Mouse (Mus musculus): ENCODE measurements around the gene Pex3. TPM values are rescaled to one million over a fixed set of nuclear protein-coding genes. Genes with fewer than 3 reads are reported as not detected.
A peak's percentile ranks its signal among the peaks of the same experiment; 100 is the strongest.

Pex3 gene
- polyA plus RNA-seq, 1 experiment from 2014 or later, result 28.3 TPM

DNA sequence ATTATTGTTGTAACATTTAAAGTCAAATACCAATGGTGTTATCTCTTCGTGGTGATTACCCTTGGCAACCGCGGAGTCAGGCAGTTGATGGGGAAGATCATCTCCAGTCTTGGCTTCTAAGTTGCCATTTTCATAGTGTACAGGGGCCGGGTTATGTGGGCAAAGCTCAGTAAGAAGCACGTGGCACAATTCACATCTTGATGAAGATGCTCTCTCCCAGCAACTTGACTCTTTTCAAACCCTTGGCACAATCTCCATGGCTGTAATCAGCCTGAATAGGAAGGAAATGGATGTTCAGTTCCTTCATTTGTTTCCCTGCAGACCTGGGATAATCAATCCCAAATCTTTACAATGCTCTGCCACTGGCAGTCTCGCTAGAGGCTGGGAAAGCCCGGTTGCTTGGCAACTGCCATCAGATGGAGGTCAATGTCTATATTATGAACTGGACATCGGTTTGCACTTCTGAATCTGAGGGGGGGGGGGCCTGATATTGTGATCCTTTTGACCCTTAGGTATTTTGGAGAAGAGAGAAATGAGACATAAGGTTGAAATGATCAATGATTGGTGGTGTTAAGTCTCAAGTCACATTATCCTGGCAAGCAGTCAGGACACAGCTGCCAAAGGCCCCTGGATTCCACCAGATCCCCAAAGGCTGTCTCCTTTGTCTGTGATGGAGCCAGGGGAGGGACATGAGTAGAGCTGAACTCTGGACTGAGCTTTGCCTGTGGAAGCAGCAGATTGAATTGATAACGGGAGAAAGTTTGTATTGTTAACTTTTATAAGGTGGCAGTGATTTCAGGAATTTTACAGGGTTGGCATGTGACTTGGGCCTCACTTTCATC lies 18.0 kb upstream of the Pex3 start:
- H3K4me2 ChIP-seq, result no peak overlapping the region
- no peak overlapping the region for H3K4me3 ChIP-seq
- H3K36me3 ChIP-seq, result no peaks in the 10 kb centered on the region
- no peaks in the 10 kb centered on the region for H3K9me3 ChIP-seq
- peaks cover 21% of the 10 kb centered on the region for H3K27me3 ChIP-seq
- no peak overlapping the region for H3K27ac ChIP-seq
- no peak overlapping the region for H3K9ac ChIP-seq
- H3K4me1 ChIP-seq, result peaks cover 15% of the 10 kb centered on the region
- no peak for ATAC-seq (ENCODE audit: insufficient number of reproducible peaks, insufficient read depth, low FRiP score, low TSS enrichment, low read depth)
- WGBS, result 71% methylated on average over 9 of the region's 9 CpGs

DNA sequence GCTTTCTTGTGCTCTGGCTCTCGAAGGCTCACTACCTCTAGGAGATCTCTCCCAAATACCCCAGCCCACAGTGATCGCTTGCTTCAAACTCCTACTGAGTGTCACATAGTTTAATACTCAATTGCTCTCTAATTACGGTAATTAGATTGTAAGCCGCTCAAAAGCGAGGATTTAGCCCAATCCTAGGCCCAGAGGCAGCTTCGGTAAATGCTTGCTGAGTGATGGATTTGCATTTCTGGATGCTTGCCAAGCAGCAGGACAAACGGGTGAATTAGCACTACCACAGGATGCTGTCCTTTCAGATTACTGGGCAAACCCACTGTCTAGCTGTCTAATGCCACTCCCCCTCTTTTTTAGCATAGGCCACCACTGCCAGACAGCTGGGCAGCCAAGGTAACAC lies 16.9 kb upstream of the Pex3 start:
- Histone ChIP-seq H3K4me3 (no peak overlapping the region), H3K9ac (no peak overlapping the region), H3K4me1 (peaks cover 15% of the 10 kb centered on the region), H3K27me3 (peaks cover 26% of the 10 kb centered on the region), H3K9me3 (no peaks in the 10 kb centered on the region), H3K27ac (no peak overlapping the region), H3K36me3 (no peaks in the 10 kb centered on the region), H3K4me2 (no peak overlapping the region)
- ATAC-seq (ENCODE audit: insufficient number of reproducible peaks, insufficient read depth, low FRiP score, low TSS enrichment, low read depth), result no peak
- WGBS, result 33% methylated on average over 7 of the region's 7 CpGs

DNA sequence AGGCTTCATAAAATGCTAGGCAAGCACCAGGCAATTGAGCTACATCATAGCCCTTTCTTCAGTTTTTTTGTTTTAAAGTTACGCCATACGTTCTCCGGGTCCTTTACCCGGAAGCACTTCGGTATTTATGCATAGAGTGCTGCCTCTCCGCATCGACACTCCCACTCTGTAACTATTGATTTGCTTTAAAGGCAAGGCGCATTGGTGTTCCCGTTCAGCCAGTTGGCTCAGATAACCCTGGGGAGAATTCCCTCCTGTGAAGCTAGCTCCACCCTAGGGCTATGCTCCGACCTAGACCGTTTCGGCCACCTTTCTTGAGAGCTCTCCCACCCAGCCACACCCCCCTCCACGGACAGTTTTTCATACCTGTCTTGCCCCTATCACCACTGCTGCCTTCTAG lies 13.5 kb upstream of the Pex3 start:
- 49% methylated on average over 13 of the region's 13 CpGs for WGBS
- peaks cover 20% of the 10 kb centered on the region for H3K36me3 ChIP-seq
- H3K9me3 ChIP-seq, result no peaks in the 10 kb centered on the region
- H3K4me1 ChIP-seq, result peaks cover 15% of the 10 kb centered on the region
- H3K9ac ChIP-seq, result no peak overlapping the region
- H3K4me2 ChIP-seq, result no peak overlapping the region
- H3K4me3 ChIP-seq, result no peak overlapping the region
- no peak overlapping the region for H3K27ac ChIP-seq
- no peak for ATAC-seq (ENCODE audit: insufficient number of reproducible peaks, insufficient read depth, low FRiP score, low TSS enrichment, low read depth)
- H3K27me3 ChIP-seq, result peaks cover 30% of the 10 kb centered on the region

DNA sequence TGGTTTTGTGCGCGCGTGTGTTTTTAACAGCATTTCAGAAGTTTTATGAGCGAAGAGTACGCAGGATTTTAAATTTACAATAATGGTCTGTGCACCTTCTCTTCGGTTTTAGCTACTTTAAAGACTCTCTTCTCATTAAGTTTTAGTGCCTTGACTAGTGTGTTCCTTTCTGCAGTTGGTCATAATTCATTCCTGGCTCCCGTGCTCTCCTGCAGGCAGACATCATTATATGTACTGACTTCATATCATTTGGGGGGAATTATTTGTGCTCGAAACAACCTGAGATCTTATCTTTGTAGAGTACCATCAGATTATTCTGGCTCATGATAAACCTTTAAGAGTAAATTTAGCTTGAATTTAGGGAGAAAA lies 12.1 kb upstream of the Pex3 start:
- peak overlapping the region; percentile 56 for H3K4me2 ChIP-seq
- no peak overlapping the region for H3K27ac ChIP-seq
- H3K4me1 ChIP-seq, result peaks cover 10% of the 10 kb centered on the region
- H3K9ac ChIP-seq, result no peak overlapping the region
- H3K36me3 ChIP-seq, result peaks cover 20% of the 10 kb centered on the region
- H3K9me3 ChIP-seq, result no peaks in the 10 kb centered on the region
- peaks cover 30% of the 10 kb centered on the region for H3K27me3 ChIP-seq
- WGBS, result 17% methylated on average over 8 of the region's 8 CpGs
- peak overlapping the region; percentile 22; the same call in 1 of the 2 replicates for H3K4me3 ChIP-seq
- ATAC-seq (ENCODE audit: insufficient number of reproducible peaks, insufficient read depth, low FRiP score, low TSS enrichment, low read depth), result no peak

DNA sequence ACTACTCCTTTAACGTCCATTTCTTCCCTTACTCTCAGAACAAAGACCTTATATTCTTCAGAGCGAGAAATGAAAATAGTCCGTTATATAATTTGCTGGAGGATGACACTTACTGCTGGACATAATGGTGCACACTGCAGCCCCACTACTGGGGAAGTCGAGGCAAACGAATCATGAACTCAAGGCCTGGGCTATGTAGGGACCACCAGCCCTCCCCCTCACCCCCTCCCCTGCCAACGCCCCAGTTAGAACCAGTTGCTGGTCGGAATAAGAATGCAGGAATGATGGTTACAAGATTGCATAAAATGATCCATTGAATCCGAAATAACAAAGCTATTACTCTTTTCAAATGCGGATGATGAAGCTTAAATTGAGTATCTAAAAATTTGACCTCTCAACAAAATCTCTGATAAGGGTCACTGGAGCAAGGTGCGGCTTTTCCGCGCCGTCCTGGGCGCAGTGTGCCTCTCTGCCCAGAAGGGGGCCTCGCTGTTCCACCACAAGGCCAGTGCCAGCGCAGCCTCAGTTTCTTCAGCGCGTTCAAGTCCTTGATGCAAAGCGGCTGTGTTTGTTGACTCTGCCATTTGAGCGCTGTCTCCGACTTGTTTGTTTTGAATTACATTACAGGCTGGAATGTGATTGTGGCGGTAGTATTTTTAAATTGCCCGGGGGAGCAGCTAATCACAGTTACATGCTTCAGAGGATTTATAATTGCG lies 11.6 kb upstream of the Pex3 start:
- Histone ChIP-seq H3K4me2 (peak overlapping the region; percentile 56), H3K4me1 (peaks cover 5% of the 10 kb centered on the region; the same call in 1 of the 2 replicates), H3K9ac (no peak overlapping the region), H3K36me3 (peaks cover 20% of the 10 kb centered on the region), H3K4me3 (peak overlapping the region; percentile 22; the same call in 1 of the 2 replicates), H3K27ac (no peak overlapping the region), H3K27me3 (peaks cover 25% of the 10 kb centered on the region), H3K9me3 (no peaks in the 10 kb centered on the region)
- WGBS, result 24% methylated on average over 24 of the region's 24 CpGs
- no peak for ATAC-seq (ENCODE audit: insufficient number of reproducible peaks, insufficient read depth, low FRiP score, low TSS enrichment, low read depth)

DNA sequence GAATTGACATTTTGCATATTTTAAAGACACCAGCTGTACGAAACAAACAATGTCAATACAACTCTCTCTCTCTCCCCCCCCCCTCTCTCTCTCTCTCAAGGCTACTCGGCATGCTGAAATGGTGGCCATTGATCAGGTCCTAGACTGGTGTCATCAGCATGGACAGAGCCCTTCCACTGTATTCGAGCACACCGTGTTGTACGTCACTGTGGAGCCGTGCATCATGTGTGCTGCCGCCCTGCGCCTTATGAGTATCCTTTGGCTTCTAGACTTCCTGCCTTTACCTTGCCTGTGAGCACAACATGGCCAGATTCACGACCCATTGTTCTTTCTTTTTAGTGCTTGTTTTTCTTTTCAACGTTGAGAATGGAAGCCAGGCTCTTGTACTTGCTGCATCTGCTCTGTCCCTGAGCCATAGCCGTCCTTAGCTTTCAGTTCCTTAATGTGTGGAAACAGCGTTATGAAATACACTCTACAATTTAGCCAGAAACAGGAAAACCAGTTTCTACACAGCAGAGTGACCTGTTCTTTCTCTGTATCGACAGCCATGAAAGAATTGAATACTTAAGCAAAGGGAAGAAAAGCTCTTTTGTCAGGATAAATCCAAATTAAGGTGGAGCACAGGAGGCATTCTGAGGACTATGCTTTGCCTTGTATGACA lies 7.2 kb upstream of the Pex3 start:
- WGBS, result 90% methylated on average over 13 of the region's 13 CpGs
- Histone ChIP-seq H3K4me3 (no peak overlapping the region), H3K27me3 (peaks cover 4% of the 10 kb centered on the region; the same call in 1 of the 2 replicates), H3K4me2 (no peak overlapping the region), H3K4me1 (no peaks in the 10 kb centered on the region; the same call in 1 of the 2 replicates), H3K36me3 (peaks cover 24% of the 10 kb centered on the region), H3K9ac (no peak overlapping the region), H3K27ac (no peak overlapping the region), H3K9me3 (no peaks in the 10 kb centered on the region)
- no peak for ATAC-seq (ENCODE audit: insufficient number of reproducible peaks, insufficient read depth, low FRiP score, low TSS enrichment, low read depth)

DNA sequence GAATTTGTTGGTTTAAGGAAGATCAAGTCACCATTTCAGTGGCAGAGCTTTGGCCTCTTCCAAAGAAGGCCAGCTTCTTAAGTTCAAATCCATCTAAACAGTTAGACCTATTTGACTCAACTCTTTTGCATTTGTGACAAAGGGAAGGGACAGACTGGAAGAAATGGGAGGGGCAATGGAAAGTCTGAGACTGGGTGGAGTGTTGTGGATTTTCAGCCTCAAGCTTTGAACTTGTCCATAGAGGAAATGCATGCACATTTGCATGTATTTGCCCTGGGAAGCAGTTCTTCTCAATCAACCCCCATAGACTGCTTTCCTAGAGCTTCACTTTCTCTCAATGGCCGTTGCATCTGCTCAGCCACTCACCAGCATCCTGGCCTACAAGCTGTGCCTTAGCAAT lies 1.4 kb upstream of the Pex3 start:
- H3K27me3 ChIP-seq, result no peaks in the 10 kb centered on the region
- 94% methylated on average over 1 of the region's 1 CpGs for WGBS
- H3K9me3 ChIP-seq, result no peaks in the 10 kb centered on the region
- ATAC-seq (ENCODE audit: insufficient number of reproducible peaks, insufficient read depth, low FRiP score, low TSS enrichment, low read depth), result no peak
- H3K36me3 ChIP-seq, result 0 out of 2 replicates have a peak, but pooled peaks cover 5% of the 10 kb centered on the region
- H3K9ac ChIP-seq, result no peak overlapping the region
- no peak overlapping the region for H3K4me2 ChIP-seq
- no peak overlapping the region for H3K4me3 ChIP-seq
- peaks cover 5% of the 10 kb centered on the region for H3K4me1 ChIP-seq
- no peak overlapping the region for H3K27ac ChIP-seq

DNA sequence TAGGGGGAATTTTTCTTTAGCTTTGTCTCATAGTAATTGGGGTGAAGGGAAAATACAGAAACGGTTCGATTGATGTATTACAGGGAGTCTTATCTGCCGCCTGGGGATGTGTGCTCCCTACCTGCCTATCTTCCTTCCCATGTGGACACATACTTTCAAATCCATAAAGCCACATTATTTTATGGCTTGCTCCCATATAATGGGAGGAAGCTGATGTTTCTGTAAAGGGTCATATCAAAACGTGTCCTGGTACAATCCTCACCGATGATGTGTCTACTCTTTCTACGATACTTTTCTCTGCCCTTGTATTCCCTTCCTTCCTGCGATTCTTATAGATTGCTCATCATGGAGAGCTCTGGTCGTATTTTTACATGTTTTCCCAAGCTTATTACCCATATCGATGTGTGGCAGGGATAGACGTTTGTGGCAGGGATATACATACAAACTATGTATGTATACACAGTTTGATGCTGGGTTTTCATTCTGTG lies 600 bp upstream of the Pex3 start:
- 26% methylated on average over 10 of the region's 10 CpGs for WGBS
- Histone ChIP-seq H3K9ac (peak overlapping the region; percentile 86), H3K4me1 (peaks cover 5% of the 10 kb centered on the region), H3K36me3 (0 out of 2 replicates have a peak, but pooled peaks cover 5% of the 10 kb centered on the region), H3K27me3 (no peaks in the 10 kb centered on the region), H3K4me3 (peak overlapping the region; percentile 80), H3K4me2 (peak overlapping the region; percentile 69), H3K27ac (no peak overlapping the region), H3K9me3 (no peaks in the 10 kb centered on the region)
- no peak for ATAC-seq (ENCODE audit: insufficient number of reproducible peaks, insufficient read depth, low FRiP score, low TSS enrichment, low read depth)

DNA sequence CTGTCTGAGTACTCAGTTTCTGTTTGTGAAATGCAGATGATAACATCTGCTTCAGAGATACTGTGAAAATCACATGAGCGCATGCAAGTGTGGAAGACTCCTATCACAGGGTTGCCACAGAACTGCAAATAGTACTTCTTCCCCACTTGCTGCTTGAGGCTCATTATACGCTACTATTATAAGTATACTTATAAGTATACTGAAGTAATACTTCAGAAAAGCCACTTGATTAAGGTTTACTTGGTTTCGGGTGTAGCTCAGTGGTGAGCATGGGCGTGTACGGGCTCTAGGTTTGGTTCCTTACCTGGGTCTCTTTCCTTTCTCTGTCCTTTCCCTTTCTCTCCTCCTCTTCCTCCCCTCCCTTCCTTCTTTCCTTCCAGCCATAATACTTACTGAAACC lies 11.2 kb downstream of the Pex3 start:
- no peak overlapping the region for H3K9ac ChIP-seq
- H3K4me3 ChIP-seq, result no peak overlapping the region
- H3K9me3 ChIP-seq, result no peaks in the 10 kb centered on the region
- H3K36me3 ChIP-seq, result peaks cover 32% of the 10 kb centered on the region
- 94% methylated on average over 5 of the region's 5 CpGs for WGBS
- no peak for ATAC-seq (ENCODE audit: insufficient number of reproducible peaks, insufficient read depth, low FRiP score, low TSS enrichment, low read depth)
- H3K4me1 ChIP-seq, result no peaks in the 10 kb centered on the region
- no peak overlapping the region for H3K27ac ChIP-seq
- H3K4me2 ChIP-seq, result no peak overlapping the region
- no peaks in the 10 kb centered on the region for H3K27me3 ChIP-seq

DNA sequence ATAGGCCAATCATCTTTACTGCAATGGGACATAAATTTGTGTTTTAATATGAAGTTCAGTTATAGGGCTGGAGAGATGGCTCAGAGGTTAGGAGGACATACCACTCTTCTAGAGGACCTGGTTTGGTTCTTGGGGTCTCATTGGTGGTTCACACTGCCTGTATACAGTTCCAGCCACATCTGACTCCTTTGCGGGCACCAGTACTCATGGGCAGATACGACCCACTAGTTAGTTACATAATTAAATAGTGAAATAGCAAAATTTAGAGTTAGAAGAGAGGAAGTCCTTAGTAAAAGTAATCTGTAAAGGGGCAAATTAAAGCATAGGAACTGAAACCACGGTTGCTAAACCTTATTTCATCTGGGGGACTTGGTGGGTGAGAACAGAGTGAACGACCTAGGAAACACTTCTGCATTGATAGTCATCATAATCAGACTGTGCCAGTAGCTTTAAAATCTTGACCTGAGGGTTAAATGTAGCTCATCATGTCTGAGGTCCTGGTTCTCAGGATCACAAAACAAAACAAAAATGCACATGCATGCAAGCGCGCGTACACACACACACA lies 13.1 kb downstream of the Pex3 start:
- Histone ChIP-seq H3K36me3 (peaks cover 31% of the 10 kb centered on the region), H3K4me3 (no peak overlapping the region), H3K4me1 (no peaks in the 10 kb centered on the region), H3K27ac (no peak overlapping the region), H3K27me3 (no peaks in the 10 kb centered on the region), H3K9ac (no peak overlapping the region), H3K4me2 (no peak overlapping the region), H3K9me3 (no peaks in the 10 kb centered on the region)
- 92% methylated on average over 7 of the region's 7 CpGs for WGBS
- ATAC-seq (ENCODE audit: insufficient number of reproducible peaks, insufficient read depth, low FRiP score, low TSS enrichment, low read depth), result no peak

DNA sequence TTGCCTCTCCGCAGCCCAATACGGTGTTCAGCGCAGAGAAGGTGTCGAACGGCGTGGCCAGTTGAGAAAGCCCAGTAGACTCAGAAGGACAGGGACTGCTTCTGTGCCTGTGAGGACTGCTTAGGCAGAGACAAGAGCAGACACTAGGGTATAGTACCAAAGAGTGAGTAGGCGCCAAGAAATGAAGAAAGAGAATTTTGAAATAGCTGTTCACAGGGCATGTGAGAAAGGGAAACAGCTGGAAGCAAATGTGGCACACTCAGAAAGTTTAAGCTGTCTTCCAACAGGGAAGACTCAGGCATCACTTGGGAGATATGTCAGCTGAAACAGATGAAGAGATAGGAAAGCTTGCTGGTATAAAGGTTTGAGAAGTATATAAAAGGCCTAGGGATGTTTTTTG lies 16.2 kb downstream of the Pex3 start:
- H3K27me3 ChIP-seq, result no peaks in the 10 kb centered on the region
- H3K36me3 ChIP-seq, result peaks cover 41% of the 10 kb centered on the region
- no peak for ATAC-seq (ENCODE audit: insufficient number of reproducible peaks, insufficient read depth, low FRiP score, low TSS enrichment, low read depth)
- H3K4me3 ChIP-seq, result no peak overlapping the region
- H3K4me1 ChIP-seq, result no peaks in the 10 kb centered on the region
- WGBS, result 97% methylated on average over 7 of the region's 7 CpGs
- no peaks in the 10 kb centered on the region for H3K9me3 ChIP-seq
- no peak overlapping the region for H3K9ac ChIP-seq
- H3K4me2 ChIP-seq, result no peak overlapping the region
- no peak overlapping the region for H3K27ac ChIP-seq
